Mouse (Mus musculus) lung, postnatal 0 days (tissue): Measurements from ENCODE around the gene Lrrc74a.

Experiments
- CTCF ChIP-seq: IDR thresholded peaks from 2 replicates; pipeline ENCODE4 v1.5.1; 2016; ENCODE audit warnings: antibody characterized with exemption, mild to moderate bottlenecking
- EP300 ChIP-seq: IDR thresholded peaks from 2 replicates; pipeline ENCODE4 v1.6.1; 2016; ENCODE audit warnings: antibody characterized with exemption, mild to moderate bottlenecking, control low read depth

- 0 out of 2 replicates have a peak, but pooled peaks have one; percentile 1 for TF ChIP-seq CTCF
- no peak for TF ChIP-seq EP300
Observed at GRCm38 (mm10) chr12:86810725-86811444, 76.7 kb downstream of the Lrrc74a start.
